Mouse (Mus musculus) heart, postnatal 0 days (tissue): ENCODE results near the gene Meis1.

Experiments
- CTCF ChIP-seq: IDR thresholded peaks from 2 replicates; pipeline ENCODE4 v1.5.1; 2016; ENCODE audit warnings: antibody characterized with exemption, control low read depth, low read depth
- EP300 ChIP-seq: IDR thresholded peaks from 2 replicates; pipeline ENCODE4 v1.6.1; 2016; ENCODE audit warnings: antibody characterized with exemption, low read depth

DNA sequence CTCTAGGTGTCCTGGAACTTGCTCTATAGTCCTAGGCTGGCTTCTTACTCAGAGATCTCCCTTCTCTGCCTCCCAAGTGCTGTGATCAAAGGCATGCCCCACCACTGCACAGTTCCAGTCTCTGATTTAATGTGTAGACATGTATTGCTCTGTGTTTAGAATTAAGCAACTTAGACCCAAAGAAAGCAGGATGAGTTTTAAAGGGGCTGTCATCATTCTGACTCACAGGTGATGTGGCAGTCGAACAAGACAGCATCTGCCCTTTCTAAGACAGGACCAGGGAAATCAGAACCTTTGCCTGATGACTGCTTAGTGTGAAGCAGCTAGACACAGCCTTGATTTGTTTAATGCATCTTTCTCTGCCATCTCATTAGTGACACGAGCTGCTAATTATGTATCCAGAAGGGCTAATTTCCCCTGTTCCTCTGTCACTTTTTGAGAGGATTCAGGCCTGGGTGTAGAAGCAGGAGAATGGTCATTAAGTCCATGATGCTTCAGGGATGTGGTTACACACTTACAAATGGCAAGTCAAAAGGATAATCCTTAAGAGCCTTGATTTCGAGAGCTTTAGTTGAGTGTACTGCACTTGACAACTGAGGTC is 99.5 kb downstream of the Meis1 start:
- no peak for TF ChIP-seq CTCF
- no peak for TF ChIP-seq EP300
